Mouse (Mus musculus) adrenal gland, adult (tissue): ENCODE measurements at regions not wholly inside any gene's neighbourhood (a gene's known extent, or its start where the extent isn't known, plus 50 kb on each side); places are given as distances from the start of the nearest gene placed in this dataset.
A peak's percentile ranks its signal among the peaks of the same experiment; 100 is the strongest.

ENCODE experiments used
- DNase-seq, 2 experiments: peaks; one replicate each; pipeline ENCODE4 v3.0.0; 2022 to 2023; ENCODE audit warnings: low spot score in 1 of 2; ENCODE audit not compliant: inconsistent age in 2 of 2

GRCm38 (mm10) chr1:168007456-168007855 is 318.4 kb downstream of the Lmx1a start:
- DNase-seq = no peak

DNA sequence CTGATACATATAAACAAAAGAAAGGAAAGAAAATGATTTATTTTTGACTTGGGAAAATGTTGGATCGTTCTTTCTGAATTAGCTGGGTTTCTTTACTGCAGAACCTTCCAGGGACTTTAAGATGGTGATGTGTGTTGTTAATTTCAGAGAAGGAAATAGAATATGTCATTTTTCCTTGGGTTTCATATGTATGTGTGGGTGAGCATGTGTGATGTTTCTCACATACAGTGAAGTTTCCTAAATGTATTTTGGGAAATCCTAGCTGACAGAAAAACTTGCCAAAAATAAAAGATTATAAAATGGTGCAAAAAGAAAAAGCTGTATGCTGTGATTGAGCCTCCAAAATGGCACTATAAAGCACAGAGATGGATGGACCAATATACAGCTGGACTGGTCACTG is 319.2 kb downstream of the Lmx1a start:
- DNase-seq = no peak

- no peak for DNase-seq
These were observed 321.4 kb downstream of the Lmx1a start for GRCm38 (mm10) chr1:168010416-168010815.

- no peak for DNase-seq
These were observed 323.0 kb downstream of the Lmx1a start for GRCm38 (mm10) chr1:168012069-168012468.

GRCm38 (mm10) chr1:168012611-168013010 is 323.6 kb downstream of the Lmx1a start:
- no peak for DNase-seq

- DNase-seq = no peak
These were observed 327.4 kb downstream of the Lmx1a start for GRCm38 (mm10) chr1:168016375-168016890.

DNA sequence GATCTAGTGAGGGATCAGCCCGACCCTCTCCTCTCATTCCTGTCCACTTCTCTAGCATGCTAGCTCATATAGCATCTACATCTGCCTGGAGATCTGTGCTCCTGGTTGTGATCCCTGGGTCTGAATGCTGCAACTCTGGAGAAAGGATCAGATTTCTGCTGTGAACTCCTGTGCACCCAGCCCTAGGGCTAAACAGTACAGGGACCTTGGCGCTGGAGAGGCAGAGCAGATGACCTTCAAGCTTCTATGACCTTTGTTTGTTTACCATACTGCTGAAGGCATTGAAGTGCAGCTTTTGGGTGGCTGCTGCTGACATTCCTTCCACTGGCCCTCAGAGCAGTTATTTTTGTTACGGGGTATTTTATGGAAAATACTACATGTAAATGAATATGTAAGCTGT is 337.4 kb downstream of the Lmx1a start:
- DNase-seq = peak; percentile 12 to 62

GRCm38 (mm10) chr1:168044765-168045164 is 355.7 kb downstream of the Lmx1a start:
- no peak for DNase-seq

DNA sequence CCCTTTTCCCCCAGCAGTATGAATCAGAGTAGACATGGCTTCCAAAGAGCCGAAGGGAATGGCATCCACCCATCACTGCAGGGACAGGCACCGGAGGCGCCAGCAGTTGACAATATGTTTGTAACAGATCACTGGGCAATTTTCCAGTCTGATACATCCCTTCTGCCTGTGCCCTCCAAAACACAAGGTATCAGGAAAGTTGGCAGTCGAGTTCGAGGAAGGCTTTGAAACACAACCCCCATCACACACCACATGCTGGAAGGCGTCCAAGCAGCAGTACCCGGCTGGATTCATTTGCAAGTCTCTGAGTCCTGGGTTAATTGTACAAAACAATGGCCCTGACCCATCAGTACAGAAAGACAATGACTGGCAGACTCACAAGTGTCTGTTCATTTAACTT is 357.3 kb downstream of the Lmx1a start:
- DNase-seq = no peak

DNA sequence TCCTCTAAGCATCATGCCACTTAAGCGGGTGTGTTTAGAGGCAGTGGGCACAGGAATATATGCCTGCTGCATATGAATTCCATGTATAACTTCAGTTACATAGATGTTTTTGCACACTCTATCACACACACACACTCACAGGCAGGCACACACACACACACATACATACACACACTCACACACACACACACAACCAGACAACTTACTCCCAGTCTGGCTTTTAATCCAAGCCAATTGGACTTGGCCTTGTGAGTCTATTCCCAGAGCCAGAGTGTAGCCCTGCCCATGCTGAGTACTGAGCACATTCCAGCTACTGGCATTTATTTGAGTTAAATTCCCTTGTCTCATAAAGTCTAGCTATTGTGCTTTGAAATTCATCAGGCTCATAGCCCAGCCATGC is 357.7 kb downstream of the Lmx1a start:
- DNase-seq = no peak

DNA sequence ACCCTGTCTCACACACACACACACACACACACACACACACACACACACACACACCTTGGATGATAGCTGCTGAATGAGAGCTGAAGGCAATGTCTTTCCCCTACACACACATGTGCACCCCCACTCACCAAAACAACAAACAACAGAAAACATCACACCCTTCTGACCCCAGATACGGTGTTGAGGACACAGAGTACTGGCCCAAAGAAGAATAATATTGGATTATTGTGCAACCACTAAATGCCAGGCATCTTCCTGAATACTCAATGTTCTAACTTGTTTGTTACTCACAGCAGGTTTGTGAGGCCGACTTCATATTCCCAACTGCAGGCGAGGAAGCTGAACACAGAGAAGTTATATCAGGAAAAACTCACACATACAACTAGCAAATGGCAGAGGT is 360.9 kb downstream of the Lmx1a start:
- no peak for DNase-seq

- DNase-seq = no peak
These were observed 367.4 kb downstream of the Lmx1a start for GRCm38 (mm10) chr1:168056479-168056878.

GRCm38 (mm10) chr1:168057479-168057878 is 368.4 kb downstream of the Lmx1a start:
- DNase-seq = no peak

GRCm38 (mm10) chr1:168058769-168059168 is 369.7 kb downstream of the Lmx1a start:
- no peak for DNase-seq

GRCm38 (mm10) chr1:168064065-168064664 is 367.9 kb downstream of the Pbx1 start:
- no peak for DNase-seq

DNA sequence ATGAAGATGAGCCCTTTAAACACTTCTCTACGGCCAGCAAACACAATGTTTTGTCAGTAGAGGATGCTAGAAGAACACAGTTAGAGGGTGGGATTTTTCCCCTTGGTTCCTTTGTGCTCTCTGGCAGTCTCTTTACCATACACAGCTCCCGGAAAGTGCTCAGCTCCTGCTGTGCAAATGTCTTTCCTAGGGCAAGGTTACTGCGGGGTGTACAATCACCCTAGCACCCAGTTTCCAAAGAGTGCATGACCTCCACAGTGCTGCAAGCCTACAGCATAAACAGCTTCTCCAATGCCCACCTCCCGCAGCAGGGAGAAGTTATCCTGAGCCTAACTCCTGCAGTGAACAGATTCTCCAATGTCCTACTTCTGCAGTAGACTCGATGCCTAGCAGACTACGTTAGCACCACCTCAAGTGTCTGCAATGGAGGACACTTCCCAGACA is 366.4 kb downstream of the Pbx1 start:
- no peak for DNase-seq

DNA sequence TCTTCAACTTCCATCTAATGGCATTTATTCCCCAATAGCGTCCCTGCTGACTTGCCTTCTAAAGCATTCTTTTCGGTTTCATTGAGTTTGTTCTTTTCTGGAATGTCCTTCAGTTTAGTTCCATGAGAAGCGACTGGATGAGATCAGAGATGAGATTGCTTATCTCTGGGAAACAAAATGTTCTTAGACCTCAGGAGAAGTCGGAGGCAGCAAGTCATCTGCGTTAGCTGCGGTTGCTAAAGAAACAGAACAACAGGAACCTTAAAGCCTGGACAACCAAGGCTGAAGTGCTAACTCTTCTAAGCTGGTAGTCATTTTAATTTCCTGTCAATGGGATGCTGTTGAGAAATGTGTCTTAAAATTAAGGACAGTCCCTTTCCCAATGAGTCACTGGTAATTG is 365.3 kb downstream of the Pbx1 start:
- DNase-seq = peak; percentile 70 to 80

DNA sequence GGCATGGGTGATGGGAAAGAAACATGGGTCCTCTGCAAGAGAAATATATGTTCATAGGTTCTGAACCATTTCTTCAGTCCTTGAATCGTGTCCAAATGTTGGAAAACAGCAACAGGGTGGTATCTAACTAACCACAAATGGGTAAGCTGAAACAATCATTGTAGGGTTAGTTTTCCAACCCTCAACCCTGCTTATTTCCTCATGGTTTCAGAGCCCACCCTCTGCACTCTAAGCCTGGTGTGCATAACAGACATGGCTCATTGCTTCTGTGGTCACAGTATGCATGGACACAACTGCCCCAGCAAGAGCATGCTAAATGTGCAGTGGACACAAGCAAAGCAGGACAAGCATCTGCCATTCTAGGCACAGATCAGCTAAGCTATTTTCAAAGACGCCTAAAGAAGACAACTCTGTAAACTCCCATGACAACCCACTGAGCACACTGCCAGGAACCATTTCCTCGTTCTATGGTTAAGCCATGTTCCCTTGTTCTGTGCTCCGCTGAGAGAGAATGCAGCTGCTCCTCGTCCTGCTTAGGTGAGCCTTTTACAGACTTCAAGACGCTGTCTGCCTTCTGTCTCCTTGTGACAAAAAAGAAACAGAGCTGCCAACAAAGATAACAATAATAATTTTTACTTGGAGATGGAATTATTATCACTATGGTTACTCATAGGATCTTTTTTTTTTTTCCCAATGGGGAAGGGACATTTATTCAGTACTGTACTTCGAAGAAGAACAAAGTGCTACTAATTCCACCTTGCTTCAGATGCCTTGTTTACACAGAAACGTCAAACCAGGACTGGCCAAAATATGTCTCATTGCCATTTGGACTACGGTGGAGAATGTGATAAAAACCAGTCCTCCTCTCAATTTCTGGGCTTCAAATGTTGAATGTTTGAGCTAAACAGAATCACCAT is 363.8 kb downstream of the Pbx1 start:
- DNase-seq = no peak

GRCm38 (mm10) chr1:168068920-168069590 is 363.0 kb downstream of the Pbx1 start:
- no peak for DNase-seq
